Mouse (Mus musculus) gastrocnemius, postnatal 4 days (tissue): ENCODE results near the gene Csf2rb. TPM values are rescaled to one million over a fixed set of nuclear protein-coding genes. Genes with fewer than 3 reads are reported as not detected.
A peak's percentile ranks its signal among the peaks of the same experiment; 100 is the strongest.

ENCODE experiments used
- DNase-seq, 2 experiments: peaks; one replicate each; pipeline ENCODE4 v3.0.0; 2021 to 2022; ENCODE audit warnings: low spot score in 2 of 2, mixed read lengths in 2 of 2
- microRNA-seq: library from miRNA; unstranded; fragments of <30 nt; microRNA quantifications from one replicate; pipeline ENCODE4 v1.2.0, GENCODE M21; 2021
- total RNA-seq, 2 experiments: library from RNA; stranded (reverse); gene quantifications; 2 replicates each; pipeline ENCODE4 v1.2.3; 2021

The Csf2rb gene
- total RNA-seq, 2 experiments from 2014 or later: 3.4 to 11.1 TPM

- no peak for DNase-seq
Observed at GRCm38 (mm10) chr15:78374204-78374603, 48.7 kb downstream of the Csf2rb start.

- no peak for DNase-seq
Observed at GRCm38 (mm10) chr15:78377859-78378258, 52.3 kb downstream of the Csf2rb start.

- DNase-seq: no peak
Observed at GRCm38 (mm10) chr15:78378556-78378955, 53.0 kb downstream of the Csf2rb start.

GRCm38 (mm10) chr15:78380208-78380607 lies 54.7 kb downstream of the Csf2rb start:
- no peak for DNase-seq

GRCm38 (mm10) chr15:78380741-78381140 lies 55.2 kb downstream of the Csf2rb start:
- no peak for DNase-seq

- no peak for DNase-seq
Observed at GRCm38 (mm10) chr15:78382115-78382514, 56.6 kb downstream of the Csf2rb start.

- no peak for DNase-seq
Observed at GRCm38 (mm10) chr15:78383450-78384219, 58.1 kb downstream of the Csf2rb start.

GRCm38 (mm10) chr15:78384220-78385116 lies 58.9 kb downstream of the Csf2rb start:
- DNase-seq: no peak

- DNase-seq: no peak
Observed at GRCm38 (mm10) chr15:78385564-78385963, 60.0 kb downstream of the Csf2rb start.

GRCm38 (mm10) chr15:78390855-78391254 lies 65.3 kb downstream of the Csf2rb start:
- DNase-seq: no peak

GRCm38 (mm10) chr15:78395478-78395962 lies 70.0 kb downstream of the Csf2rb start, which contains the start of gene Tex33:
Gene Tex33, minus strand, starts transcription at chr15:78395912.
- no peak for DNase-seq

GRCm38 (mm10) chr15:78401345-78401744 lies 75.8 kb downstream of the Csf2rb start:
- no peak for DNase-seq

- peak in 1 of 2 experiments; percentile 62 for DNase-seq
Observed at GRCm38 (mm10) chr15:78401921-78402320, 76.4 kb downstream of the Csf2rb start.

- no peak for DNase-seq
Observed at GRCm38 (mm10) chr15:78402423-78402822, 76.9 kb downstream of the Csf2rb start.

- DNase-seq: no peak
Observed at GRCm38 (mm10) chr15:78403301-78403741, 77.8 kb downstream of the Csf2rb start.

Small RNA genes within 50 kb of the gene (microRNA-seq; reads per million reads assigned to microRNA genes)
- gene Mir7676-1 (not detected), gene Mir7676-2 (not detected)

Other genes starting within 250 kb of the Csf2rb start
- gene Cacng2, start 205.7 kb upstream of the Csf2rb start, total RNA-seq: under 1 TPM in 1 of 2 experiments, not detected in 1; 0.05 TPM
- 10 to 100 TPM; 38.0 to 48.1 TPM for gene Ift27, start 151.6 kb upstream of the Csf2rb start, total RNA-seq
- 100 to 1,000 TPM; 716 to 864 TPM for gene Pvalb, start 119.4 kb upstream of the Csf2rb start, total RNA-seq
- gene Ncf4, start 81.0 kb upstream of the Csf2rb start, total RNA-seq: 1 to 10 TPM; 3.4 to 3.9 TPM
- 1 to 10 TPM; 2.5 to 3.1 TPM for gene Csf2rb2, start 20.0 kb upstream of the Csf2rb start, total RNA-seq
- not detected for gene Tex33, start 70.2 kb downstream of the Csf2rb start, total RNA-seq
- 10 to 100 TPM; 17.5 to 20.5 TPM for gene Tst, start 80.2 kb downstream of the Csf2rb start, total RNA-seq
- gene Mpst, start 80.7 kb downstream of the Csf2rb start, total RNA-seq: 10 to 100 TPM; 27.6 to 34.5 TPM
- gene Kctd17, start 102.8 kb downstream of the Csf2rb start, total RNA-seq: 10 to 100 TPM; 83.5 to 85.4 TPM
- under 1 TPM in 1 of 2 experiments, not detected in 1; 0.62 TPM for gene Tmprss6, start 142.9 kb downstream of the Csf2rb start, total RNA-seq
- gene Il2rb, start 169.5 kb downstream of the Csf2rb start, total RNA-seq: under 1 TPM; 0.16 to 0.20 TPM
- gene C1qtnf6, start 205.7 kb downstream of the Csf2rb start, total RNA-seq: 10 to 100 TPM; 66.7 to 75.1 TPM
- under 1 TPM in 1 of 2 experiments, not detected in 1; 0.05 TPM for gene Sstr3, start 218.9 kb downstream of the Csf2rb start, total RNA-seq
- 10 to 100 TPM in 1 of 2 experiments, 1 to 10 TPM in 1; 4.6 to 10.2 TPM for gene Rac2, start 247.0 kb downstream of the Csf2rb start, total RNA-seq